Mouse (Mus musculus): Measurements from ENCODE around the gene B230217C12Rik. TPM values are rescaled to one million over a fixed set of nuclear protein-coding genes. Genes with fewer than 3 reads are reported as not detected.
"Not testable (repeated sequence)": the region's sequence is repeated elsewhere in the genome, so short reads cannot be mapped to it uniquely, and the experiment has no call there.

B230217C12Rik gene
- polyA plus RNA-seq, 1 experiment from 2014 or later, result 8.1 TPM

- Histone ChIP-seq H3K4me1 (replicated peaks; ENCODE audit: control insufficient read depth, insufficient read depth, low read length) (0 out of 2 replicates have a peak, but pooled peaks cover 4% of the 10 kb centered on the region), H3K27ac (ENCODE audit: low read depth) (no peak overlapping the region), H3K9me3 (ENCODE audit: control insufficient read depth, low read length) (no peaks in the 10 kb centered on the region), H3K36me3 (ENCODE audit: control insufficient read depth, insufficient read depth, low read length) (peaks cover 63% of the 10 kb centered on the region), H3K4me2 (ENCODE audit: low read length) (no peak overlapping the region), H3K9ac (ENCODE audit: low read length) (no peak overlapping the region), H3K4me3 (ENCODE audit: low read depth, low read length) (no peak overlapping the region), H3K27me3 (replicated peaks; ENCODE audit: control insufficient read depth, insufficient read depth, low read length) (no peaks in the 10 kb centered on the region)
- peak; percentile 42 for DNase-seq (ENCODE audit: low spot score)
- 58% methylated on average over 7 of the region's 8 CpGs for WGBS
- no peak for ATAC-seq (replicated peaks; ENCODE audit: low FRiP score, low TSS enrichment, low read depth)
Measured at GRCm38 (mm10) chr11:97836541-97836940, 4.0 kb upstream of the B230217C12Rik start.

- peaks cover 58% of the 10 kb centered on the region for H3K36me3 ChIP-seq (ENCODE audit: control insufficient read depth, insufficient read depth, low read length)
- not testable (repeated sequence) for H3K9me3 ChIP-seq (ENCODE audit: control insufficient read depth, low read length); H3K4me3 ChIP-seq (ENCODE audit: low read depth, low read length); H3K4me1 ChIP-seq (replicated peaks; ENCODE audit: control insufficient read depth, insufficient read depth, low read length); H3K4me2 ChIP-seq (ENCODE audit: low read length); H3K27me3 ChIP-seq (replicated peaks; ENCODE audit: control insufficient read depth, insufficient read depth, low read length); H3K9ac ChIP-seq (ENCODE audit: low read length); H3K27ac ChIP-seq (ENCODE audit: low read depth); ATAC-seq (replicated peaks; ENCODE audit: low FRiP score, low TSS enrichment, low read depth)
- WGBS, result 78% methylated on average over 9 of the region's 9 CpGs
- peak; percentile 16 for DNase-seq (ENCODE audit: low spot score)
Measured at GRCm38 (mm10) chr11:97837051-97837450, 3.5 kb upstream of the B230217C12Rik start.

- WGBS, result 80% methylated on average over 7 of the region's 7 CpGs
- H3K36me3 ChIP-seq (ENCODE audit: control insufficient read depth, insufficient read depth, low read length), result peaks cover 52% of the 10 kb centered on the region
Measured at GRCm38 (mm10) chr11:97837641-97838149, 2.9 kb upstream of the B230217C12Rik start.

GRCm38 (mm10) chr11:97838779-97839440 lies 1.7 kb upstream of the B230217C12Rik start:
- Histone ChIP-seq H3K4me2 (ENCODE audit: low read length) (no peak overlapping the region), H3K27ac (ENCODE audit: low read depth) (no peak overlapping the region), H3K4me3 (ENCODE audit: low read depth, low read length) (no peak overlapping the region), H3K9me3 (ENCODE audit: control insufficient read depth, low read length) (no peaks in the 10 kb centered on the region), H3K9ac (ENCODE audit: low read length) (no peak overlapping the region), H3K27me3 (replicated peaks; ENCODE audit: control insufficient read depth, insufficient read depth, low read length) (no peaks in the 10 kb centered on the region), H3K36me3 (ENCODE audit: control insufficient read depth, insufficient read depth, low read length) (peaks cover 43% of the 10 kb centered on the region), H3K4me1 (replicated peaks; ENCODE audit: control insufficient read depth, insufficient read depth, low read length) (0 out of 2 replicates have a peak, but pooled peaks cover 11% of the 10 kb centered on the region)
- WGBS, result 37% methylated on average over 10 of the region's 10 CpGs
- ATAC-seq (replicated peaks; ENCODE audit: low FRiP score, low TSS enrichment, low read depth) (no peak), DNase-seq (ENCODE audit: low spot score) (peak; percentile 55)

More at GRCm38 (mm10) chr11:97837641-97838149, 2.9 kb upstream of the B230217C12Rik start:
- peak; percentile 49 for DNase-seq (ENCODE audit: low spot score)
- H3K27ac ChIP-seq (ENCODE audit: low read depth), result no peak overlapping the region
- no peaks in the 10 kb centered on the region for H3K9me3 ChIP-seq (ENCODE audit: control insufficient read depth, low read length)
- H3K9ac ChIP-seq (ENCODE audit: low read length), result no peak overlapping the region
- ATAC-seq (replicated peaks; ENCODE audit: low FRiP score, low TSS enrichment, low read depth), result no peak
- no peak overlapping the region for H3K4me3 ChIP-seq (ENCODE audit: low read depth, low read length)
- no peak overlapping the region for H3K4me2 ChIP-seq (ENCODE audit: low read length)
- no peaks in the 10 kb centered on the region for H3K27me3 ChIP-seq (replicated peaks; ENCODE audit: control insufficient read depth, insufficient read depth, low read length)
- H3K4me1 ChIP-seq (replicated peaks; ENCODE audit: control insufficient read depth, insufficient read depth, low read length), result 0 out of 2 replicates have a peak, but pooled peaks cover 11% of the 10 kb centered on the region

- Histone ChIP-seq H3K4me2 (ENCODE audit: low read length) (no peak overlapping the region), H3K9me3 (ENCODE audit: control insufficient read depth, low read length) (no peaks in the 10 kb centered on the region), H3K36me3 (ENCODE audit: control insufficient read depth, insufficient read depth, low read length) (peaks cover 37% of the 10 kb centered on the region), H3K4me1 (replicated peaks; ENCODE audit: control insufficient read depth, insufficient read depth, low read length) (0 out of 2 replicates have a peak, but pooled peaks cover 11% of the 10 kb centered on the region), H3K27ac (ENCODE audit: low read depth) (no peak overlapping the region), H3K9ac (ENCODE audit: low read length) (no peak overlapping the region), H3K4me3 (ENCODE audit: low read depth, low read length) (no peak overlapping the region), H3K27me3 (replicated peaks; ENCODE audit: control insufficient read depth, insufficient read depth, low read length) (no peaks in the 10 kb centered on the region)
- no peak for DNase-seq (ENCODE audit: low spot score)
- no peak for ATAC-seq (replicated peaks; ENCODE audit: low FRiP score, low TSS enrichment, low read depth)
- 54% methylated on average over 11 of the region's 11 CpGs for WGBS
Measured at GRCm38 (mm10) chr11:97839441-97840134, 992 bp upstream of the B230217C12Rik start.

GRCm38 (mm10) chr11:97840135-97840490 lies 467 bp upstream of the B230217C12Rik start:
- no peak overlapping the region for H3K4me3 ChIP-seq (ENCODE audit: low read depth, low read length)
- DNase-seq (ENCODE audit: low spot score) (peak; percentile 47), ATAC-seq (replicated peaks; ENCODE audit: low FRiP score, low TSS enrichment, low read depth) (0 out of 2 replicates have a peak, but pooled peaks have one; percentile 21)
- no peak overlapping the region; the same call in 1 of the 2 replicates for H3K27ac ChIP-seq (ENCODE audit: low read depth)
- H3K4me1 ChIP-seq (replicated peaks; ENCODE audit: control insufficient read depth, insufficient read depth, low read length), result 0 out of 2 replicates have a peak, but pooled peaks cover 11% of the 10 kb centered on the region
- 62% methylated on average over 2 of the region's 2 CpGs for WGBS
- H3K36me3 ChIP-seq (ENCODE audit: control insufficient read depth, insufficient read depth, low read length), result peaks cover 31% of the 10 kb centered on the region
- no peaks in the 10 kb centered on the region for H3K9me3 ChIP-seq (ENCODE audit: control insufficient read depth, low read length)
- H3K4me2 ChIP-seq (ENCODE audit: low read length), result peak overlapping the region; percentile 61; the same call in 1 of the 2 replicates
- no peaks in the 10 kb centered on the region for H3K27me3 ChIP-seq (replicated peaks; ENCODE audit: control insufficient read depth, insufficient read depth, low read length)
- no peak overlapping the region for H3K9ac ChIP-seq (ENCODE audit: low read length)

- Histone ChIP-seq H3K9me3 (ENCODE audit: control insufficient read depth, low read length) (no peaks in the 10 kb centered on the region), H3K4me3 (ENCODE audit: low read depth, low read length) (peak overlapping the region; percentile 56), H3K27ac (ENCODE audit: low read depth) (peak overlapping the region; percentile 84), H3K36me3 (ENCODE audit: control insufficient read depth, insufficient read depth, low read length) (peaks cover 21% of the 10 kb centered on the region), H3K4me1 (replicated peaks; ENCODE audit: control insufficient read depth, insufficient read depth, low read length) (0 out of 2 replicates have a peak, but pooled peaks cover 11% of the 10 kb centered on the region), H3K27me3 (replicated peaks; ENCODE audit: control insufficient read depth, insufficient read depth, low read length) (no peaks in the 10 kb centered on the region), H3K9ac (ENCODE audit: low read length) (peak overlapping the region; percentile 55), H3K4me2 (ENCODE audit: low read length) (peak overlapping the region; percentile 61)
- DNase-seq (ENCODE audit: low spot score) (peak; percentile 84), ATAC-seq (replicated peaks; ENCODE audit: low FRiP score, low TSS enrichment, low read depth) (peak; percentile 75)
- WGBS, result 2% methylated on average over 22 of the region's 22 CpGs
Measured at GRCm38 (mm10) chr11:97840991-97841661, 546 bp downstream of the B230217C12Rik start.

- H3K9ac ChIP-seq (ENCODE audit: low read length), result no peak overlapping the region
- DNase-seq (ENCODE audit: low spot score) (peak; percentile 51), ATAC-seq (replicated peaks; ENCODE audit: low FRiP score, low TSS enrichment, low read depth) (no peak)
- no peaks in the 10 kb centered on the region for H3K27me3 ChIP-seq (replicated peaks; ENCODE audit: control insufficient read depth, insufficient read depth, low read length)
- no peak overlapping the region for H3K27ac ChIP-seq (ENCODE audit: low read depth)
- H3K4me2 ChIP-seq (ENCODE audit: low read length), result peak overlapping the region; percentile 61
- H3K4me3 ChIP-seq (ENCODE audit: low read depth, low read length), result peak overlapping the region; percentile 56; the same call in 1 of the 2 replicates
- H3K36me3 ChIP-seq (ENCODE audit: control insufficient read depth, insufficient read depth, low read length), result peaks cover 13% of the 10 kb centered on the region
- H3K9me3 ChIP-seq (ENCODE audit: control insufficient read depth, low read length), result no peaks in the 10 kb centered on the region
- H3K4me1 ChIP-seq (replicated peaks; ENCODE audit: control insufficient read depth, insufficient read depth, low read length), result 0 out of 2 replicates have a peak, but pooled peaks cover 11% of the 10 kb centered on the region
- 48% methylated on average over 4 of the region's 4 CpGs for WGBS
Measured at GRCm38 (mm10) chr11:97842001-97842400, 1.4 kb downstream of the B230217C12Rik start.
